Mouse (Mus musculus) forebrain, embryonic 15.5 days (tissue): ENCODE data around the gene Tor1a. TPM values are rescaled to one million over a fixed set of nuclear protein-coding genes. Genes with fewer than 3 reads are reported as not detected.

Experiments used
- polyA plus RNA-seq: library from polyadenylated mRNA; unstranded; fragments of >200 nt; fragmentation: Nextera tagmentation; extraction: Ambion mirVana; gene quantifications from 2 replicates; pipeline ENCODE4 v1.2.1, GENCODE M21; 2015

Tor1a gene
- polyA plus RNA-seq, 1 experiment from 2014 or later, result 102 TPM

Other genes starting within 250 kb of the Tor1a start
- 2.6 and 3.7 TPM in 2 replicates for gene 1700001O22Rik, start 164.3 kb downstream of the Tor1a start, polyA plus RNA-seq
- 117 and 131 TPM in 2 replicates for gene Ntmt1, start 160.1 kb downstream of the Tor1a start, polyA plus RNA-seq
- 43.3 and 45.3 TPM in 2 replicates for gene Asb6, start 137.6 kb downstream of the Tor1a start, polyA plus RNA-seq
- gene Prrx2, start 133.0 kb downstream of the Tor1a start, polyA plus RNA-seq, result 1.6 and 3.1 TPM in 2 replicates
- 2.2 and 2.7 TPM in 2 replicates for gene Ptges, start 38.1 kb downstream of the Tor1a start, polyA plus RNA-seq
- gene Tor1b, start 15.0 kb downstream of the Tor1a start, polyA plus RNA-seq, result 23.6 and 23.7 TPM in 2 replicates
- 84.2 and 85.9 TPM in 2 replicates for gene BC005624, start 14.3 kb upstream of the Tor1a start, polyA plus RNA-seq
- gene Usp20, start 14.3 kb upstream of the Tor1a start, polyA plus RNA-seq, result 38.8 and 39.8 TPM in 2 replicates
- 16.5 and 19.4 TPM in 2 replicates for gene Fnbp1, start 174.1 kb upstream of the Tor1a start, polyA plus RNA-seq
- gene Gpr107, start 184.4 kb upstream of the Tor1a start, polyA plus RNA-seq, result 36.7 and 37.3 TPM in 2 replicates